29 mouse cellular contexts compared by ENCODE assay signal in genomic region chr14:60675697-60676096, GRCm38 (mm10).
"Had no signal": no experiment of that assay in that cellular context is flagged by ENCODE, and none has a peak within 500 bp of the region (broad histone marks: within the 10 kb centered on the region; RNA-seq: fewer than 3 reads in every experiment).

No protein-coding gene starts in this region.

- DNase-seq: heart, adult 18-20 months; heart, adult 2 months; heart, postnatal 10 days; heart, postnatal 14 days; heart, postnatal 36 days; heart, postnatal 4 days; kidney, adult 11 months; kidney, adult 18-20 months; kidney, adult 2 months; kidney, adult 8-10 months; kidney, adult 9 months; kidney, postnatal 10 days; kidney, postnatal 14 days; kidney, postnatal 25 days; kidney, postnatal 36 days; kidney, postnatal 4 days had no signal

- H3K27ac ChIP-seq: heart, adult 2 months; heart, embryonic 10.5 days; heart, embryonic 13.5 days; heart, embryonic 15.5 days; hindbrain, embryonic 10.5 days; hindbrain, embryonic 12.5 days; hindbrain, embryonic 13.5 days; hindbrain, embryonic 14.5 days; hindbrain, embryonic 15.5 days; hindbrain, postnatal 0 days; intestine, embryonic 15.5 days; kidney, postnatal 0 days had no signal

- H3K4me3 ChIP-seq: heart, adult 2 months; heart, embryonic 10.5 days; heart, embryonic 12.5 days; heart, embryonic 13.5 days; heart, embryonic 15.5 days; hindbrain, embryonic 10.5 days; hindbrain, embryonic 12.5 days; hindbrain, embryonic 13.5 days; hindbrain, embryonic 15.5 days; intestine, embryonic 15.5 days; kidney, embryonic 15.5 days had no signal
